Mouse (Mus musculus) cortical plate, adult 2 months (tissue): ENCODE measurements around the gene Necap2.

ENCODE experiments used
- CTCF ChIP-seq: fragments of 200-500 bp; IDR thresholded peaks from 2 replicates; pipeline ENCODE4 v1.5.1; 2011; ENCODE audit warnings: mild to moderate bottlenecking, control low read depth, low read length; ENCODE audit not compliant: insufficient read depth; ENCODE audit errors: extremely low read depth
- POLR2A ChIP-seq: fragments of 200-500 bp; IDR thresholded peaks from 2 replicates; pipeline ENCODE4 v1.6.1; 2011; ENCODE audit warnings: mild to moderate bottlenecking, low read length, control low read depth; ENCODE audit not compliant: insufficient read depth; ENCODE audit errors: extremely low read depth

GRCm38 (mm10) chr4:141118691-141119090, 40.5 kb upstream of the Necap2 start:
- no peak for TF ChIP-seq CTCF
- no peak for TF ChIP-seq POLR2A
